In the genomic region with DNA sequence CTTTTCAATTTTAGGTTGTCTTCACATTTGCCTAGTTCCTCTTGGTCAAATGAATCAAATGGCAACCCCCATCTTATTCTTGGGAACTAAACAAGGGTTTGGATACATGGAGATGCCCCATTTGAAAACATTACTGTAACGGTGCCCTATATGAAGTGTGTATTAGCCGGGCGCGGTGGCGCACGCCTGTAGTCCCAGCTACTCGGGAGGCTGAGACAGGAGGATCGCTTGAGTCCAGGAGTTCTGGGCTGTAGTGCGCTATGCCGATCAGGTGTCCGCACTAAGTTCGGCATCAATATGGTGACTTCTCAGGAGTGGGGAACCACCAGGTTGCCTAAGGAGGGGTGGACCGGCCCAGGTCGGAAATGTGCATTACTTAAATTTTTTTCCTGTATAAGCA, we compare ENCODE assay signal across 21 mouse cellular contexts. TPM values are rescaled to one million over a fixed set of nuclear protein-coding genes. Genes with fewer than 3 reads are reported as not detected.
"Had no signal": no experiment of that assay in that cellular context is flagged by ENCODE, and none has a peak within 500 bp of the region (broad histone marks: within the 10 kb centered on the region; RNA-seq: fewer than 3 reads in every experiment).

No protein-coding gene starts in this region.

- H3K9me3 ChIP-seq: neural tube, embryonic 12.5 days; neural tube, embryonic 13.5 days; neural tube, embryonic 15.5 days; stomach, embryonic 15.5 days had no signal

- H3K9ac ChIP-seq: neural tube, embryonic 12.5 days; neural tube, embryonic 13.5 days; neural tube, embryonic 15.5 days; stomach, embryonic 15.5 days had no signal

- H3K4me2 ChIP-seq: neural tube, embryonic 12.5 days; neural tube, embryonic 13.5 days; neural tube, embryonic 15.5 days; stomach, embryonic 15.5 days had no signal

- H3K27ac ChIP-seq: neural tube, embryonic 12.5 days; neural tube, embryonic 13.5 days; neural tube, embryonic 15.5 days; stomach, embryonic 15.5 days; stomach, postnatal 0 days had no signal

- DNase-seq: right cerebral cortex, adult 18-20 months; right cerebral cortex, postnatal 14 days; right cerebral cortex, postnatal 25 days; right cerebral cortex, postnatal 4 days; spleen, adult 18-20 months; thymus, adult 18-20 months; thymus, adult 2 months; thymus, postnatal 14 days; thymus, postnatal 25 days; thymus, postnatal 36 days; thymus, postnatal 4 days had no signal

- H3K4me3 ChIP-seq: neural tube, embryonic 12.5 days; neural tube, embryonic 13.5 days; neural tube, embryonic 15.5 days; stomach, embryonic 15.5 days had no signal

- H3K27me3 ChIP-seq: neural tube, embryonic 12.5 days; neural tube, embryonic 13.5 days; neural tube, embryonic 15.5 days; stomach, embryonic 15.5 days had no signal

RNA-seq across cellular contexts. Expression of a gene that starts 27.6 kb away (rescaled TPM):
- total RNA-seq: neutrophil, adult 5-6 weeks had no signal
- polyA plus RNA-seq: small intestine, adult 2 months; spleen, adult 2 months; stomach, embryonic 14.5 days; stomach, embryonic 16.5 days had no signal
